Mouse (Mus musculus) bone marrow, adult 2 months (tissue): ENCODE data around the gene Atp1a2.

Source experiments
- CTCF ChIP-seq: fragments of 200-500 bp; IDR thresholded peaks from 2 replicates; pipeline ENCODE4 v1.5.1; 2011; ENCODE audit warnings: low read length, control low read depth; ENCODE audit not compliant: control insufficient read depth, insufficient read depth
- POLR2A ChIP-seq: fragments of 200-500 bp; IDR thresholded peaks from 2 replicates; pipeline ENCODE4 v1.6.1; 2011; ENCODE audit warnings: low read depth, mild to moderate bottlenecking, control low read depth, low read length, borderline replicate concordance; ENCODE audit not compliant: control insufficient read depth

- TF ChIP-seq CTCF (no peak), POLR2A (no peak)
Measured at GRCm38 (mm10) chr1:172342729-172343128, 44.9 kb upstream of the Atp1a2 start.
